Mouse (Mus musculus) thymus, adult 18-20 months (tissue): Measurements from ENCODE around the gene Msh6.
"Not testable (repeated sequence)": the region's sequence is repeated elsewhere in the genome, so short reads cannot be mapped to it uniquely, and the experiment has no call there.

Experiments
- DNase-seq, 2 experiments: peaks; one replicate each; pipeline ENCODE4 v3.0.0; 2022; ENCODE audit warnings: mixed read lengths in 2 of 2

Msh6 gene

GRCm38 (mm10) chr17:87974629-87975228 is at the start of gene Msh6:
Msh6 (plus strand) TSS chr17:87975062.
- peak; percentile 98 to 99 for DNase-seq

DNA sequence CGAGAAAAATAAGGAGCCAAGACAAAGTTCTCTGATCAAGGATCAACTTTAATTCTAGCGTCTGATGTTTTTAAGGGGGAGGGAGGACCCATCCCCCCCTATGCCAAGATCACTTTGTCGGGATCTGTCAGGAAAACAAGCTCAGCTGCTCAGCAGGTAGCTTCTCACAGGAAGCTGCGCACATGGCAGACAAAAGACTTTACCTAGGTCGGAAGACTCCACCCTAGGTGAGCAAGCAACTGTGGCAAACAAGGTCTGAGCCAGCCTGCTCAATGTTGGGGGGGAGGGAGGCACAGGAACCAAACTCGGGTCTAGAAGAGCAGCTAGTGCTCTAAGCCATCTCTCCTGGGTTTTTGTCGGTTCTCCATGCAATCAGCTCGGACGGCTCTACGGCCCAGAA is 40.5 kb upstream of the Msh6 start:
- no peak for DNase-seq

- DNase-seq: no peak
Observed at GRCm38 (mm10) chr17:87934736-87935135, 40.1 kb upstream of the Msh6 start.

DNA sequence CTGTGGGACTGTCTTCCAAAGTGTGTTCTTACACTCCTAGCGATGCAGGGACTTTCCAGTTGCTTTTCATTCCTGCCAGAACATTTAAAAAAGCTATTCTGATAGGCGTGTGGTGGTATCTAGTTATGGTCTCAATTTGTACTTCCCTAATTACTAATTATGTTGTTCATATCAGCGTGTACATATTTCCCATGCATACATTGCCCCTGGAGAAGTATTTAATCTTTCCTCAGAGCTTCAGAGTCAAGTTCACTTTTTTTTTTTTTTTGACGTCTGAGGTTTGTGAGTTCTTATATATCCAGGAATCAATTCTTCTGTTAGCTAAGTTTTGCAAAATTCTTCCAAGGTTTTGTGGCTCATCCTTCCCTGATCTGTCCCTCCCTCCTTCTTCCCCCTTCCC is 38.7 kb upstream of the Msh6 start:
- no peak for DNase-seq

GRCm38 (mm10) chr17:87948965-87949584 is 25.8 kb upstream of the Msh6 start:
- DNase-seq: peak; percentile 46 to 51

- DNase-seq: not testable (repeated sequence)
Observed at GRCm38 (mm10) chr17:87954618-87955124, 20.2 kb upstream of the Msh6 start.

DNA sequence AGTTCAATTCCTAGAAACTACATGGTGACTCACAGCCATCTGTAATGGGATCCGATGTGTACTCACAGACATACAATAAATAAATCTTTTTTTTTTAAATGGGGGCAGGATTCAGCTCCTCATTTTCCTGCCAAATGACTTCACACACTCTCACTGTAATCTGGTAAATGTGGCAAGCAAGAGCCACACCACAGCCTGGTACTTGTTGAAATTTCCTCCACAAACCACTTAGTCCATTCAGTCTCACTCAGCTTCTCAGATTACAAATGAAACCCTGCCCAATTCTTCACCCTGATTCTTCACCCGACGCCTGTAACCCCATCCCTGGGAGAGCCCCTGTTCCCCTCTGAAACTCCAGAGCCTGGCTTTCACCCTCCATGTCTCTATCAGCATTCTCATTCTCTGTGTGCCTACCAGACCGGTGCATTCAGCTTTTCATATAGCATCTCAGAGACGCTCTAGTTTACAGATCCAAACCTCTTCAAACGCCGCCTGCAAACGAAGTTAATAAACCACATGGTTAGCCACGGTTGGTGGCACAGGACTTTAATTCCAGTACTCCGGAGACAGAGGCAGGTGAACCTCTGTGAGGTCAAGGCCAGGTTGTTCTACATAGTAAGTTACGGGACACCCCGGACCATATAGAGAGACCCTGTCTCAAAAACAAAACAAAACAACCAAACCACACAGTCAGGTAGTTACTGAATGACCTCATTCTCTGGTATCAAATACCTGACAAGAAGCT is 17.6 kb upstream of the Msh6 start:
- no peak for DNase-seq

DNA sequence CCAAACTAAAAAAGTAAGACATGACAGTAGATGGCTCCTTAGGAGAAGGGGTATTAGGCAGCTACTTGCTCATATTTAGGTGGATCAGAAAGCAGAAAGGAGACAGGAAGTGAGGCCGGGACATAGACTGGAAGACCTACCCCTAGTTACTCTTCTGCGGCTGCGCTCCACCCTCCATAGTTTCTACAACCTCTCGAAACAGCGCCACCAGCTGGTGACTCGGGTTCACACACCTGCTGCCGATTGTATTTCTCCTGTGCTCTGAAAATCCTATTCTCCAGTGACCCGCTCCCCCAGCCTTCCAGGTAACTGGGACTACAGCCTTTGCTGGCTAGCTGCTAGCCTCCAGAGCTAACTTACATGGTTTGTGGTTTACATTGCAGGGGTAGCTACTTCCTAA is 16.6 kb upstream of the Msh6 start:
- no peak for DNase-seq

DNA sequence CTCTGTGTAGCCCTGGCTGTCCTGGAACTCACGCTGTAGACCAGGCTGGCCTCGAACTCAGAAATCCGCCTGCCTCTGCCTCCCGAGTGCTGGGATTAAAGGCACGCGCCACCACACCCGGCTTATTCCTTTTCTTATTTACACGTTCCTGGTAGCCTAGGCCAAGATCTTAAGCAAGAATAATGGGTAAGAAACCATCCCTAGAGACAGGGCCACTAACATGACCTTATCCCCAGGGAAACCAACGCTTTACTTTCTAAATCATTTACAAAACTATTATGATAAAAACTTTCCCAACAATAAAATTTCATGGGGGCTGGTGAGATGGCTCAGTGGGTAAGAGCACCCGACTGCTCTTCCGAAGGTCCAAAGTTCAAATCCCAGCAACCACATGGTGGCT is 15.5 kb upstream of the Msh6 start:
- DNase-seq: not testable (repeated sequence)

GRCm38 (mm10) chr17:87959931-87960330 is 14.9 kb upstream of the Msh6 start:
- not testable (repeated sequence) for DNase-seq

GRCm38 (mm10) chr17:87963081-87964075 is 11.5 kb upstream of the Msh6 start:
- DNase-seq: no peak

DNA sequence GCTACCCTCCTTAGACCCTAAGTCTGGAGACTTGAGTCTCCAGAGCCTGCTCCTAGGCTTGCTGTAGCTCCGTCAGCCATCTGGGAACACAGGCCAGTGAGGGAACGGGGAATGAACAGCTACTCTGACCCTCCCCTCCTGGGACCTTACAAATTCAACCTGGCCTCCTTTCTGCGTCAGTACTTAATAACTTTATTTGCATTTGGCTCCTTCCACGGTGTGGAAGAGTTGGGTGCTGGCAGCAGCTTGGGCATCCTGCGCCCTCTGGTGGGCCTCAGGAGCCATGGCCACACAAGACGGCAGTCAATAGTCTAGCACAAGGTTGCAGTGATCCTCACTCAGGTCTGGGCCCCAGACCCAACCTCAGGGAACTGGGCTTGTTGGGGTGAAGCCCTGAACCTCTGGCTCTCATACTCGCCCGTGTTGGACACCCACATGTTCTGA is 6.4 kb upstream of the Msh6 start:
- not testable (repeated sequence) for DNase-seq

GRCm38 (mm10) chr17:87971696-87972591 is 2.9 kb upstream of the Msh6 start:
- not testable (repeated sequence) for DNase-seq

GRCm38 (mm10) chr17:87972856-87973255 is 2.0 kb upstream of the Msh6 start:
- no peak for DNase-seq

- no peak for DNase-seq
Observed at GRCm38 (mm10) chr17:87973261-87974167, 1.3 kb upstream of the Msh6 start.

- DNase-seq: peak; percentile 66 to 74
Observed at GRCm38 (mm10) chr17:87975229-87975853, 479 bp downstream of the Msh6 start.

DNA sequence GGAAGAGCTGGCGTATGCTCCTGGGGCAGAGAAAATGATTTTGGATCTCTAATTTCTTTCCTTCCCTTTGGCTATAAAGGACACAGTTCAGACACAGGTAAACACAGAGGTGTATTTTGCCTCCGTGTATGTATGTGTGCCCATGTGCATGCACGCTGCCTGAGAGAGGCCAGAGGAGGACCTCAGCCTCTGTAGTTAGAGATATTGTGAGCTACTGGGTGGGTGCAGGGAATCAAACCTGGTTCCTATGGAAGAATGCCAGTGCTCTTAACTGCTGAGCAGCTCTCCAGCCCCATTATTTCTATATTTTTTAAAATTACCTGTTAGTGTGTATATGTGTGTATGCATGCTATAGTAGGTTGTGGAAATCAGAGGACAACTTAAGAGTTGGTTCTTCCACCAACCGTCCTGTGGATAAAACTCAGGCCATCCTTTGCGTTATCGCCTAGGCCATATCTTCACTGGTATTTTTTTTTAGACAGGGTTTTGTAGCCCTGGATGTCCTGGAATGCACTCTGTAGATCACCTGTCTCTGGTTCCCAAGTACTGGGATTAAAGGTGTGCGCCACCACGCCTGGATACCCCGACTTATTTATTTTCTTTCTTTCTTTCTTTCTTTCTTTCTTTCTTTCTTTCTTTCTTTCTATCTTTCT is 1.4 kb downstream of the Msh6 start:
- no peak for DNase-seq

DNA sequence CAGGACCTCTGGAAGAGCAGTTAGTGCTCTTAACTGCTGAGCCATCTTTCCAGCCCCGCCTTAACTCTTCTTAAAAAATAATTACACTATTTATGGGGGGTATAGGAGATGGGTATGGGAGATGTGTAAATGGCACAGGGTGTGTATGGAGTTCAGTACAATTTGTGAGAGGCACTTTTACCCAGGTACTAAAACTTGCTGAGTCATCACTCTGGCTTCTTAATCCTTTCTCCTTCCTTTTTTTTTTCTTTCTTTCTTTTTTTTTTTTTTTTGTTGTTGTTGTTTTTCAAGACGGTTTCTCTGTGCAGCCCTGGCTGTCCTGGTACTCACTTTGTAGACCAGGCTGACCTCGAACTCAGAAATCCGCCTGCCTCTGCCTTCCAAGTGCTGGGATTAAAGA is 2.1 kb downstream of the Msh6 start:
- DNase-seq: not testable (repeated sequence)

- not testable (repeated sequence) for DNase-seq
Observed at GRCm38 (mm10) chr17:87979696-87980095, 4.8 kb downstream of the Msh6 start.
